In the genomic region with DNA sequence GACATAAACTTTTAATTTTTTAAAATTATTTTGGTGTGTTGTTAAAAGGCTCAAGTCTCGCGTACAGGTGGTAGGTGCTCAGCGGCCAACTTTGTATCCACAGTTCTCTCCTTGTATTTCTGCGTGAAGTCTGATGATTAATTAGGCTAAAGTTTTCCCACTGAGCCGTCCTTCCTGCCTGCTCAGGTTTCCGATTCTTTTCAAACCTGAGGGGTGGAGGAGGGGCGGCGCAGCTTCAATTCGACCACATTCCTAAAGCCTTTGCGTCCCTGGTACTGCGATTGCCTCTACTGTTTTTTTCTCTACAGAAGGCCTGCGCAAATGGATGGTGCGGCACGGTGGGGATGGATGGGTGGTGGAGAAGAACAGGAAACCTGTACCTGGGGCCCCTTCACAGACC, we compare ENCODE assay signal across 8 mouse cellular contexts. TPM values are rescaled to one million over a fixed set of nuclear protein-coding genes. Genes with fewer than 3 reads are reported as not detected.
DNase-seq lines count a peak whose midpoint lies in the region; ATAC-seq and TF ChIP-seq lines count a peak whose summit lies in the region.

No protein-coding gene starts in this region.

- TF ChIP-seq EP300 in heart, postnatal 0 days (IDR thresholded peaks at IDR 0.05; ENCODE audit: low read depth) = no peak

- peaks cover 8% of the 10 kb centered on the region; the same call in 1 of the 2 replicates for H3K27me3 ChIP-seq in heart, postnatal 0 days (ENCODE audit: control insufficient read depth, insufficient read depth, low read length)
- H3K27me3 ChIP-seq in embryonic facial prominence, embryonic 15.5 days = no peaks in the 10 kb centered on the region
- peaks cover 37% of the 10 kb centered on the region for H3K27me3 ChIP-seq in midbrain, embryonic 12.5 days

- H3K9me3 ChIP-seq in heart, postnatal 0 days (replicated peaks; ENCODE audit: control insufficient read depth, low read length) = no peaks in the 10 kb centered on the region
- no peaks in the 10 kb centered on the region for H3K9me3 ChIP-seq in ES-E14 (ENCODE audit: control insufficient read depth, insufficient read depth, low read depth, low read length)
- no peaks in the 10 kb centered on the region for H3K9me3 ChIP-seq in embryonic facial prominence, embryonic 15.5 days (replicated peaks)
- no peaks in the 10 kb centered on the region for H3K9me3 ChIP-seq in midbrain, embryonic 12.5 days

- no peak overlapping the region; the same call in 1 of the 2 replicates for H3K4me3 ChIP-seq in heart, postnatal 0 days (ENCODE audit: low read depth, low read length)
- H3K4me3 ChIP-seq in ES-E14 (ENCODE audit: insufficient read depth in 1 of 2, low read depth in 1 of 2, low read length in 2 of 2, poor library complexity in 1 of 2, severe bottlenecking in 1 of 2) = peak overlapping the region; percentile 46 to 49
- H3K4me3 ChIP-seq in embryonic facial prominence, embryonic 15.5 days (replicated peaks) = no peak overlapping the region
- H3K4me3 ChIP-seq in midbrain, embryonic 12.5 days = no peak overlapping the region

- no peaks in the 10 kb centered on the region for H3K4me1 ChIP-seq in heart, postnatal 0 days (ENCODE audit: control insufficient read depth, insufficient read depth)
- H3K4me1 ChIP-seq in ES-E14 (ENCODE audit: control insufficient read depth in 2 of 2, insufficient read depth in 2 of 2, low read length in 2 of 2, poor library complexity in 1 of 2) = peaks cover 2 to 8% of the 10 kb centered on the region in 2 experiments; a peak in 3 of 4 replicates
- H3K4me1 ChIP-seq in embryonic facial prominence, embryonic 15.5 days = peaks cover 19% of the 10 kb centered on the region
- peaks cover 19% of the 10 kb centered on the region for H3K4me1 ChIP-seq in midbrain, embryonic 12.5 days

- H3K9ac ChIP-seq in heart, postnatal 0 days (replicated peaks; ENCODE audit: low read depth, low read length) = no peak overlapping the region
- H3K9ac ChIP-seq in ES-E14 (ENCODE audit: insufficient read depth, low read depth, low read length, poor library complexity, severe bottlenecking) = peak overlapping the region; percentile 22; the same call in 1 of the 2 replicates
- no peak overlapping the region for H3K9ac ChIP-seq in embryonic facial prominence, embryonic 15.5 days
- no peak overlapping the region for H3K9ac ChIP-seq in midbrain, embryonic 12.5 days (replicated peaks)

- H3K36me3 ChIP-seq in heart, postnatal 0 days (replicated peaks; ENCODE audit: control insufficient read depth, insufficient read depth, low read length) = no peaks in the 10 kb centered on the region
- H3K36me3 ChIP-seq in ES-E14 (ENCODE audit: control insufficient read depth, insufficient read depth, low read length, poor library complexity, severe bottlenecking) = no peaks in the 10 kb centered on the region; the same call in 1 of the 2 replicates
- no peaks in the 10 kb centered on the region for H3K36me3 ChIP-seq in embryonic facial prominence, embryonic 15.5 days
- H3K36me3 ChIP-seq in midbrain, embryonic 12.5 days = no peaks in the 10 kb centered on the region

- WGBS in heart, postnatal 0 days = 29% methylated on average over 14 of the region's 14 CpGs
- WGBS in embryonic facial prominence, embryonic 15.5 days = 8% methylated on average over 14 of the region's 14 CpGs
- 10% methylated on average over 14 of the region's 14 CpGs for WGBS in midbrain, embryonic 12.5 days

- intact Hi-C loops in heart, postnatal 36 days (cut with DNase I) = no loop called here

- no peak for DNase-seq in heart, postnatal 0 days (ENCODE audit: low spot score)
- DNase-seq in heart, postnatal 36 days = no peak
- no peak for DNase-seq in ES-E14 (ENCODE audit: low read depth, low spot score)
- DNase-seq in gastrocnemius, adult 18-20 months (ENCODE audit: low spot score) = no peak
- no peak for DNase-seq in adrenal gland, postnatal 36 days
- no peak for DNase-seq in frontal cortex, postnatal 10 days (ENCODE audit: low spot score in 2 of 2)

- no peak for ATAC-seq in heart, postnatal 0 days (ENCODE audit: insufficient read depth, low read depth)
- no peak for ATAC-seq in embryonic facial prominence, embryonic 15.5 days (ENCODE audit: insufficient number of reproducible peaks, low FRiP score, low TSS enrichment, low read depth)
- no peak for ATAC-seq in midbrain, embryonic 12.5 days (ENCODE audit: low FRiP score, low read depth)

- in situ Hi-C loops in ES-E14 (cut with MboI; ENCODE audit: low sequenced_read_pairs in 2 of 2, unreplicated experiment in 2 of 2) = no loop called here

- TF ChIP-seq CTCF in heart, postnatal 0 days (IDR thresholded peaks at IDR 0.05; ENCODE audit: low read depth) = no peak

- H3K27ac ChIP-seq in heart, postnatal 0 days (ENCODE audit: low read depth) = no peak overlapping the region
- peak overlapping the region; percentile 72 for H3K27ac ChIP-seq in ES-E14 (ENCODE audit: insufficient read depth, low read depth, low read length, poor library complexity, severe bottlenecking)
- no peak overlapping the region for H3K27ac ChIP-seq in embryonic facial prominence, embryonic 15.5 days (replicated peaks)
- no peak overlapping the region for H3K27ac ChIP-seq in midbrain, embryonic 12.5 days (replicated peaks)

- peak overlapping the region; percentile 68; the same call in 1 of the 2 replicates for H3K4me2 ChIP-seq in heart, postnatal 0 days (ENCODE audit: low read depth, low read length)
- H3K4me2 ChIP-seq in embryonic facial prominence, embryonic 15.5 days (replicated peaks) = 0 out of 2 replicates have a peak overlapping the region, but pooled peaks have one; percentile 92
- 0 out of 2 replicates have a peak overlapping the region, but pooled peaks have one; percentile 83 for H3K4me2 ChIP-seq in midbrain, embryonic 12.5 days (replicated peaks)

TF ChIP-seq in ES-E14, 5 proteins besides CTCF, POLR2A, EP300 and RAD21:
- no peak for TF ChIP-seq MAFK (IDR thresholded peaks at IDR 0.05; ENCODE audit: insufficient read depth, low read depth, low read length)
- TF ChIP-seq CHD2 (IDR thresholded peaks at IDR 0.05; ENCODE audit: low read depth, low read length) = 0 out of 2 replicates have a peak, but pooled peaks have one; percentile 48
- TF ChIP-seq HCFC1 (IDR thresholded peaks at IDR 0.05; ENCODE audit: borderline replicate concordance, insufficient read depth, low read length) = no peak; the same call in 1 of the 2 replicates
- no peak for TF ChIP-seq ZC3H11A (IDR thresholded peaks at IDR 0.05; ENCODE audit: borderline replicate concordance, low read depth, low read length)
- peak; percentile 87 for TF ChIP-seq ZNF384 (IDR thresholded peaks at IDR 0.05; ENCODE audit: low read depth, low read length)

RNA-seq across cellular contexts. Expression of a gene that starts 1.8 kb away (rescaled TPM):
- 0.73 and 0.93 TPM in 2 replicates for total RNA-seq in heart, postnatal 0 days (2014; rRNA removed; ENCODE audit: low replicate concordance)
- 1.5 and 1.7 TPM in 2 replicates for polyA plus RNA-seq in heart, postnatal 0 days (2015; fragmentation: Nextera tagmentation; extraction: Ambion mirVana)
- total RNA-seq in heart, postnatal 36 days (2021) = under 1 TPM in 1 of 2 experiments, not detected in 1; 0.22 TPM
- total RNA-seq in ES-E14 (2012; rRNA removed) = 5.8 and 5.9 TPM in 2 replicates
- polyA plus RNA-seq in embryonic facial prominence, embryonic 15.5 days (2015; fragmentation: Nextera tagmentation; extraction: Ambion mirVana) = 8.8 and 9.1 TPM in 2 replicates
- 4.9 and 5.3 TPM in 2 replicates for polyA plus RNA-seq in midbrain, embryonic 12.5 days (2016; fragmentation: Nextera tagmentation; extraction: Ambion mirVana)
- under 1 TPM; 0.34 to 0.76 TPM for total RNA-seq in gastrocnemius, adult 18-20 months (2021)
- total RNA-seq in adrenal gland, postnatal 36 days (2021) = 1 to 10 TPM in 1 of 2 experiments, under 1 TPM in 1; 0.86 to 1.6 TPM

RNA-seq across cellular contexts. Expression of a gene that starts 22.2 kb away (rescaled TPM):
- 4.7 and 7.8 TPM in 2 replicates for total RNA-seq in heart, postnatal 0 days (2014; rRNA removed; ENCODE audit: low replicate concordance)
- 4.5 and 5.1 TPM in 2 replicates for polyA plus RNA-seq in heart, postnatal 0 days (2015; fragmentation: Nextera tagmentation; extraction: Ambion mirVana)
- under 1 TPM; 0.46 to 0.53 TPM for total RNA-seq in heart, postnatal 36 days (2021)
- total RNA-seq in ES-E14 (2012; rRNA removed) = 5.9 and 6.6 TPM in 2 replicates
- 29.1 and 32.3 TPM in 2 replicates for polyA plus RNA-seq in embryonic facial prominence, embryonic 15.5 days (2015; fragmentation: Nextera tagmentation; extraction: Ambion mirVana)
- 6.7 and 7.2 TPM in 2 replicates for polyA plus RNA-seq in midbrain, embryonic 12.5 days (2016; fragmentation: Nextera tagmentation; extraction: Ambion mirVana)
- total RNA-seq in gastrocnemius, adult 18-20 months (2021) = 1 to 10 TPM; 3.5 to 3.8 TPM
- total RNA-seq in adrenal gland, postnatal 36 days (2021) = 1 to 10 TPM; 2.2 to 3.5 TPM

RNA-seq across cellular contexts. Expression of a gene that starts 47.2 kb away (rescaled TPM):
- total RNA-seq in heart, postnatal 0 days (2014; rRNA removed; ENCODE audit: low replicate concordance) = 73.9 and 95.4 TPM in 2 replicates
- 133 and 134 TPM in 2 replicates for polyA plus RNA-seq in heart, postnatal 0 days (2015; fragmentation: Nextera tagmentation; extraction: Ambion mirVana)
- 10 to 100 TPM; 53.9 to 54.1 TPM for total RNA-seq in heart, postnatal 36 days (2021)
- 102 and 105 TPM in 2 replicates for total RNA-seq in ES-E14 (2012; rRNA removed)
- polyA plus RNA-seq in embryonic facial prominence, embryonic 15.5 days (2015; fragmentation: Nextera tagmentation; extraction: Ambion mirVana) = 122 and 124 TPM in 2 replicates
- 117 and 120 TPM in 2 replicates for polyA plus RNA-seq in midbrain, embryonic 12.5 days (2016; fragmentation: Nextera tagmentation; extraction: Ambion mirVana)
- total RNA-seq in gastrocnemius, adult 18-20 months (2021) = 10 to 100 TPM; 43.8 to 44.0 TPM
- 10 to 100 TPM; 81.4 to 86.2 TPM for total RNA-seq in adrenal gland, postnatal 36 days (2021)

RNA-seq across cellular contexts. Expression of a gene that starts 47.4 kb away (rescaled TPM):
- total RNA-seq in heart, postnatal 0 days (2014; rRNA removed; ENCODE audit: low replicate concordance) = 22.6 and 33.4 TPM in 2 replicates
- polyA plus RNA-seq in heart, postnatal 0 days (2015; fragmentation: Nextera tagmentation; extraction: Ambion mirVana) = 15.8 and 17.0 TPM in 2 replicates
- total RNA-seq in heart, postnatal 36 days (2021) = 10 to 100 TPM; 14.6 to 16.3 TPM
- total RNA-seq in ES-E14 (2012; rRNA removed) = 25.2 and 27.9 TPM in 2 replicates
- polyA plus RNA-seq in embryonic facial prominence, embryonic 15.5 days (2015; fragmentation: Nextera tagmentation; extraction: Ambion mirVana) = 21.9 and 25.3 TPM in 2 replicates
- 30.7 and 30.9 TPM in 2 replicates for polyA plus RNA-seq in midbrain, embryonic 12.5 days (2016; fragmentation: Nextera tagmentation; extraction: Ambion mirVana)
- 10 to 100 TPM; 12.3 to 14.0 TPM for total RNA-seq in gastrocnemius, adult 18-20 months (2021)
- 10 to 100 TPM; 18.5 to 18.8 TPM for total RNA-seq in adrenal gland, postnatal 36 days (2021)

Comparison
In these comparisons a context has a peak if more than half of its experiments do, and no peak if none do; other contexts are left out.
1. H3K4me3 ChIP-seq: peak in ES-E14 (2 of 2); none in heart, postnatal 0 days (single experiment), embryonic facial prominence, embryonic 15.5 days (single experiment) and midbrain, embryonic 12.5 days (single experiment).
2. Peak in every context shown above with its lines, with median percentiles within 50 percentile points of each other: H3K4me2 ChIP-seq.